Mouse (Mus musculus) lung, adult 2 months (tissue): ENCODE measurements at regions not wholly inside any gene's neighbourhood (a gene's known extent, or its start where the extent isn't known, plus 50 kb on each side); places are given as distances from the start of the nearest gene placed in this dataset.

ENCODE experiments used
- CTCF ChIP-seq: fragments of 200-500 bp; IDR thresholded peaks from 2 replicates; pipeline ENCODE4 v1.5.1; 2011; ENCODE audit warnings: mild to moderate bottlenecking, low read length, control low read depth; ENCODE audit not compliant: insufficient read depth
- POLR2A ChIP-seq: fragments of 200-500 bp; IDR thresholded peaks from 2 replicates; pipeline ENCODE4 v1.6.1; 2011; ENCODE audit warnings: low read depth, mild to moderate bottlenecking, control low read depth, low read length, borderline replicate concordance; ENCODE audit errors: extremely low read depth

GRCm38 (mm10) chr14:120164184-120164583 lies 111.3 kb upstream of the Mbnl2 start:
- TF ChIP-seq POLR2A, result no peak
- TF ChIP-seq CTCF, result no peak
